Mouse (Mus musculus) hindbrain, embryonic 14.5 days (tissue): ENCODE measurements at regions not wholly inside any gene's neighbourhood (a gene's known extent, or its start where the extent isn't known, plus 50 kb on each side); places are given as distances from the start of the nearest gene placed in this dataset.

Source experiments
- ATAC-seq: fragments of 200-750 bp; cut with Nextera tagmentation; 2 replicates; pipeline ENCODE4 v1.8.0; 2017; ENCODE audit warnings: moderate number of reproducible peaks, mild to moderate bottlenecking, moderate TSS enrichment, moderate library complexity; ENCODE audit not compliant: low FRiP score
- DNase-seq: peaks from one replicate; pipeline ENCODE4 v3.0.0-alpha.2; 2015; ENCODE audit warnings: low spot score
- H3K27ac ChIP-seq: fragments of 300-500 bp; sonication (generic); 2 replicates; pipeline ENCODE4 v1.5.1; 2014; ENCODE audit warnings: mild to moderate bottlenecking, moderate library complexity
- H3K27me3 ChIP-seq: fragments of 300-500 bp; sonication (generic); 2 replicates; pipeline ENCODE4 v1.6.1; 2014; ENCODE audit warnings: mild to moderate bottlenecking, low read length, mixed read lengths; ENCODE audit not compliant: control insufficient read depth, insufficient read depth
- H3K36me3 ChIP-seq: fragments of 300-500 bp; sonication (generic); replicated peaks from 2 replicates; pipeline ENCODE4 v1.6.1; 2014; ENCODE audit not compliant: control insufficient read depth, insufficient read depth
- H3K4me1 ChIP-seq: fragments of 300-500 bp; sonication (generic); replicated peaks from 2 replicates; pipeline ENCODE4 v1.6.1; 2014; ENCODE audit warnings: antibody characterized with exemption, low read length, mixed read lengths; ENCODE audit not compliant: control insufficient read depth, insufficient read depth
- H3K4me2 ChIP-seq: fragments of 300-500 bp; sonication (generic); replicated peaks from 2 replicates; pipeline ENCODE4 v1.6.1; 2014; ENCODE audit warnings: mild to moderate bottlenecking, moderate library complexity
- H3K4me3 ChIP-seq: fragments of 300-500 bp; sonication (generic); replicated peaks from 2 replicates; pipeline ENCODE4 v1.5.1; 2014; ENCODE audit warnings: mild to moderate bottlenecking, low read length
- H3K9ac ChIP-seq: fragments of 300-500 bp; sonication (generic); 2 replicates; pipeline ENCODE4 v1.6.1; 2014
- H3K9me3 ChIP-seq: fragments of 300-500 bp; sonication (generic); 2 replicates; pipeline ENCODE4 v1.6.1; 2016; ENCODE audit warnings: low read length; ENCODE audit not compliant: control insufficient read depth
- WGBS: fragments of 180-500 bp; shearing (Covaris S2); extraction: QIAGEN DNeasy Blood & Tissue Kit; methylation state at CpG from one replicate; pipeline ENCODE4 v1.1.7; 2014; 5-methylcytosine and 5-hydroxymethylcytosine counted together

DNA sequence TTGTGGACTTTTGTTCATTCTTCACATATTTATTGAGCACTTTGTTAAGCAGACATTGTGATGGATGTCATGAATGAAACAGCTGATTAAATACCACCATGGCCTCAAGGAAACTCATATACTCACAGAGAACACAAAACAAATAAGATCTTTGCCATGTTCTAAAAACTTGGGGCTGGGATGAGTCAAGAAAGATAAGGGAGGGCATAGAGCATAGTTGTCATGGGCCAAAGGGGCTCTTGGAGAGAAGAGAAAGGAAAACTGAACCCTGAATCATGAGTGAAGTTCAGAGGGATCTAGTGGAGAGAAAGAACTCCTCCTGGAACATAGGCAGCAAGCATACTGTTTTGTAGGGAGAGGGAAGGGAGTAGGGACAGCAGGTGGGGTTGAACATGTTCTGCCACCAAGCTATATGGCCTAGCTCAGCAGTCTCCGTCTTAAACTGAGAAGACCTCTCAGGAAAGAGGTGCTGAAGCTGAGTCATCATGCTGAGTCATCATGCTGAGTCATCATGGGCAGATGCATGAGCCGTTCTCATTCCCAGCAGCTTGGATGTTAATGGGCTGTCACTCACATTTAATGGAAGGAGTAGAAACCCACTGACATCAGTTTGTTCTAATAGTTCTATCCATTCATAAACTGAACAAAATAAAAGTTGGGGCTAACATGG is 69.6 kb downstream of the Cetn3 start:
- H3K9ac ChIP-seq, result no peak overlapping the region
- no peak for DNase-seq
- H3K4me3 ChIP-seq, result no peak overlapping the region
- no peak for ATAC-seq
- no peaks in the 10 kb centered on the region for H3K4me1 ChIP-seq
- H3K27ac ChIP-seq, result no peak overlapping the region
- 70% methylated on average over 2 of the region's 2 CpGs for WGBS
- no peaks in the 10 kb centered on the region for H3K27me3 ChIP-seq
- H3K9me3 ChIP-seq, result no peaks in the 10 kb centered on the region
- no peak overlapping the region for H3K4me2 ChIP-seq
- no peaks in the 10 kb centered on the region for H3K36me3 ChIP-seq

DNA sequence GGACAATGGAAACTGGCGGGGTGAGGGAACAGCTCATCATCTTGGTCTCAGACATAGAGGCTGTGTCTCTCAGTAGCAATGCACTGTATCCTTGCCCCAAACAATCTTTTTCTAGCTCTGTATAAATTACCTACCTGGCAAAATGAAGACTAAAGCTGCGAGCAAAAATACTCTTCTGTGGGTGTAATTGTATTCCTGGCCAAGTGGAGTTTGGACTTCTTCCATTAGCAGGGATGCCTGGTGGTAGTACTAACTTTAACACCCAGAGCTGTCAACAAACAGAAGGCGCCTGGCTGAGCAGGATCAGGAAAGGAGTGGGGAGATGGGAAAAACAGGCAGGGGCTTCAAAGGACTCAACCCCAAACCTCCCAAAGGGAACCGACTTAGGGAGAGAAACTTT is 73.2 kb downstream of the Cetn3 start:
- H3K27me3 ChIP-seq, result no peaks in the 10 kb centered on the region

DNA sequence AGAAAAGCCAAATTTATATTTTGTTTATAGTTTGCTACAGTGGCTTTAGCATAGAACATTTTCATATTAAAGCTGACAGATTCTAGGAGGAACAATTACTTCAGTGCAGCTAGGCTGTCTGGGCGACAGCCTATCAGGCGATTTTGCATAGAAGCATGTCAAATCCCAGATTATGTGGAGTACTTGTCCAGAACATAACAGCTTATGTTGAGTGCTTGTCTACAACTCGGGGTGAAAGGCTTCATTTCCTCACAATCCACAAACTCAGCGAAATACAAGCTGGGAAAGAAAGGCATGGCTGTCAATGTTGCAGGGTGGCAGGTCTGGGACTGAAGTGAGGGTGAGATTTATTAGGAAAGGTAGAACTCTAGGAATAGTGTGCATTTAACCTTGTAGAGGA is 77.8 kb downstream of the Cetn3 start:
- no peaks in the 10 kb centered on the region for H3K27me3 ChIP-seq
- no peak overlapping the region for H3K4me3 ChIP-seq
- no peaks in the 10 kb centered on the region for H3K36me3 ChIP-seq
- WGBS, result 76% methylated on average over 4 of the region's 4 CpGs
- H3K9me3 ChIP-seq, result no peaks in the 10 kb centered on the region
- H3K4me1 ChIP-seq, result no peaks in the 10 kb centered on the region
- no peak overlapping the region for H3K27ac ChIP-seq
- no peak for ATAC-seq
- H3K9ac ChIP-seq, result no peak overlapping the region
- no peak for DNase-seq
- no peak overlapping the region for H3K4me2 ChIP-seq

More for the DNA sequence above, 73.2 kb downstream of the Cetn3 start:
- Histone ChIP-seq H3K9me3 (no peaks in the 10 kb centered on the region), H3K4me1 (no peaks in the 10 kb centered on the region), H3K9ac (no peak overlapping the region), H3K4me2 (no peak overlapping the region), H3K36me3 (no peaks in the 10 kb centered on the region), H3K27ac (no peak overlapping the region), H3K4me3 (no peak overlapping the region)
- no peak for DNase-seq
- ATAC-seq, result no peak
- WGBS, result 75% methylated on average over 4 of the region's 4 CpGs

DNA sequence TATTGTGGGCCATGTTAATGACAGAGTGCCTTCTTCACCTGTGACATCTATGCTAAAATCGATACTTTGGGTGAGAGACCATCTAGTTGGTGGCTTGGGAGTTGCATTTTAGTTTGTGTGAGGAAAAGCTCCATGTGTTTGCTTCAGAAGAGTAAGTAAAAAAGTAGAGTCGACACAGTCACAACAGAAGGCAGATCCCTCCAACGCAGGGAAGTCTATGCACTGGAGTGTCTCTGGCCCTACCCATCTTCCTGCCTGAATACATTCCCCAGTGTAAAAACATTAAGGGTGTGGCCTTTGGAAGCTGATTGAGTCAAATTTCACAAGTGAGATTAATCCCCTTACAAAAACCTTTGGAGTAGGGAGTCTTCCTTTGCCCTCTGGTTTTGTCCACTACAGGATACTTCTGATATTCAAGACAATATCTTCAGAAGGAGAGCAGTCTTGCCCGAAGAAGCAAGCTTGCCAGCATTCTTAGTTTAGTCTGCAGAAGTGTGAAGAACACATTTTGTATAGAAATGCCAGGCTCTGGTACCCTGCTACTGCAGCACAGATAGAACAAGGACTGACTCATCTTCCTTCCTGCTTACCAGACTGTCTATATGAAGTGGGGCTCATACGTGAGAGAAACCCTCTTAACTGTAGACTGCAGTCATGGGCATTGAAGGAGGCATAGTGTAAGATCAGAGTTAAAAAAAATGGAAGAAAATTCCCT is 79.2 kb downstream of the Cetn3 start:
- no peaks in the 10 kb centered on the region for H3K36me3 ChIP-seq
- no peaks in the 10 kb centered on the region for H3K27me3 ChIP-seq
- no peak overlapping the region for H3K27ac ChIP-seq
- H3K4me1 ChIP-seq, result no peaks in the 10 kb centered on the region
- H3K4me3 ChIP-seq, result no peak overlapping the region
- no peak overlapping the region for H3K9ac ChIP-seq
- ATAC-seq (no peak), DNase-seq (no peak)
- no peaks in the 10 kb centered on the region for H3K9me3 ChIP-seq
- WGBS, result 84% methylated on average over 5 of the region's 5 CpGs
- H3K4me2 ChIP-seq, result no peak overlapping the region

DNA sequence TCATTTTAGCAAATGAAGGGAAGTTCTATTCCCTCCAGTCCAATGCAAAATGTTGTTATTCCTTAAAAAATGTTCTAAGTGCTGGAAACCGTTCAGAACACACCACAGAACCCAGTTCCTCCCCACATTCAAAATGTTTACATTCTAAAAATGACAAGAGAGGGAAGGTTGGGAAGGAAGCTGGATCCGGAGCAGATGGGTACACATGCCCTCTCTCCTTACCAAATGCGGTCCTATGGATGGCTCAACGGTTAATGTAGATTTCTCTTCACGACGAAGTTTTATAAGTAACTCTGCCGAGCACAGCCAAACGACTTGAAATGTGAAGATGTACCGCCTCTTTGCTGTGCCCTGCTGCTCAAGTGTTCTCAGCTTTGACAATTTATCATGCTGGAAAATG is 88.3 kb downstream of the Cetn3 start:
- 75% methylated on average over 9 of the region's 9 CpGs for WGBS
- DNase-seq (no peak), ATAC-seq (no peak)
- H3K27ac ChIP-seq, result no peak overlapping the region
- no peaks in the 10 kb centered on the region for H3K36me3 ChIP-seq
- H3K4me1 ChIP-seq, result no peaks in the 10 kb centered on the region
- no peak overlapping the region for H3K4me3 ChIP-seq
- no peak overlapping the region for H3K9ac ChIP-seq
- no peaks in the 10 kb centered on the region for H3K27me3 ChIP-seq
- no peak overlapping the region for H3K4me2 ChIP-seq
- H3K9me3 ChIP-seq, result no peaks in the 10 kb centered on the region

DNA sequence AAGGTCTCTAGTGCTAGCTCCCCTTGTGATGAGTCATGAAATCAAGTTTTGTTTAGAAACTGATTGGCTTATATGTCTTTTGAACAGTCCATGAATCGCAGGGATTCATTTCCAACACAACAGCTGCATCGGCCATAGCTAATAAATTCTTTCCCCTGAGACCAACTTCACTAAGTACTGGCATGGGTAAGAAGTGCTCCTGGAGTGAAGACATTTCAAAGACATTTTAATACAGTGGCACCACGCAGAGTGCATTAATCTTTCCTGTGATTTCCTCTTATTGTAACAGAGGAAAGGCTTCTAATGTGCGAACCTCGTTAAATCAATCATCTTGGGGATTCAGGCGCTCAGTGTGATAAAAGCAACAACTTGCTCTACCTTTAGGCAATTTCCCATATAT is 103.0 kb downstream of the Cetn3 start:
- no peak overlapping the region for H3K9ac ChIP-seq
- no peaks in the 10 kb centered on the region for H3K9me3 ChIP-seq
- ATAC-seq (peak; percentile 59; the same call in 1 of the 2 replicates), DNase-seq (peak; percentile 47)
- H3K27ac ChIP-seq, result no peak overlapping the region
- no peak overlapping the region for H3K4me2 ChIP-seq
- H3K4me1 ChIP-seq, result no peaks in the 10 kb centered on the region
- WGBS, result 41% methylated on average over 6 of the region's 6 CpGs
- no peaks in the 10 kb centered on the region for H3K36me3 ChIP-seq
- no peak overlapping the region for H3K4me3 ChIP-seq
- H3K27me3 ChIP-seq, result no peaks in the 10 kb centered on the region

DNA sequence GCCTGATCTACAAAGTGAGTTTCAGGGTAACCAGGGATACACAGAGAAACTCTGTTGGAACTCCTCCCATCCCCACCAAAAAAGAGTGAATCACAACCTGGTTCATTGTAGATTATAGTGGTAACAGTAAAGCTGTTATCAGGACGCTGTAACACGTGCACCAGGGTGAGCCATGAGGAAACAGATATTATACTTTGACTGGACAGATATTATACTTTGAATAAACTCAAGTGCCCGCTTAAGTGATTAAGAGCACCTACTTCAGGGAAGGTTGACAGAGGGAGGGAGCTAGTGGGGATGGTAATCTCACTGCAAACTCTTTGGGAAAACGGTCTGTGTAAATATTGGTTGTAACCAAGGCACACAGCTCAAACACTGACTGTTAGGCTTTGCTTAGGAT is 147.4 kb downstream of the Cetn3 start:
- WGBS, result 89% methylated on average over 4 of the region's 4 CpGs
- Histone ChIP-seq H3K4me3 (no peak overlapping the region), H3K27ac (no peak overlapping the region), H3K27me3 (no peaks in the 10 kb centered on the region), H3K36me3 (no peaks in the 10 kb centered on the region), H3K4me2 (no peak overlapping the region), H3K9me3 (no peaks in the 10 kb centered on the region), H3K4me1 (no peaks in the 10 kb centered on the region), H3K9ac (no peak overlapping the region)
- DNase-seq (no peak), ATAC-seq (no peak)

DNA sequence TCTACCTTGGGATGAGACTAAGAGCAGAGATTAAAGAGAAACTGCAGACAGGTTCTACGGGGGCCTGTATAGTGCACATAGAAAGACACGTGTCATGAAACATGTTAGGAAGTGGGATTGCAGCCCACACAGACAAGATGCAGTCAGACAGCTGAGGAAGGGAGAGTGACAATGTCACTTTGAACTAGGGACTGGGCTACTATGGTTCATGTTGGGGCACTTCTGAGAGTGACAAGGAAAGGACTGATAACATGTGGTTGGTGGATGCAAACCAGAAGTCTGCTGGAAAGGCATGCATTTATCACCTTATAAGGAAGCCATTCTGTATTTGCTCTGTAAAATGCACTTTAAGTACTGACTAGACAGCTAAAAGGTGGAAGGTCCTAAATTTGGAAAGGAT is 148.3 kb downstream of the Cetn3 start:
- no peaks in the 10 kb centered on the region for H3K36me3 ChIP-seq
- no peaks in the 10 kb centered on the region for H3K9me3 ChIP-seq
- H3K4me3 ChIP-seq, result no peak overlapping the region
- H3K4me1 ChIP-seq, result no peaks in the 10 kb centered on the region
- ATAC-seq (no peak), DNase-seq (no peak)
- 93% methylated on average over 2 of the region's 2 CpGs for WGBS
- H3K27me3 ChIP-seq, result no peaks in the 10 kb centered on the region
- H3K9ac ChIP-seq, result no peak overlapping the region
- no peak overlapping the region for H3K4me2 ChIP-seq
- H3K27ac ChIP-seq, result no peak overlapping the region

DNA sequence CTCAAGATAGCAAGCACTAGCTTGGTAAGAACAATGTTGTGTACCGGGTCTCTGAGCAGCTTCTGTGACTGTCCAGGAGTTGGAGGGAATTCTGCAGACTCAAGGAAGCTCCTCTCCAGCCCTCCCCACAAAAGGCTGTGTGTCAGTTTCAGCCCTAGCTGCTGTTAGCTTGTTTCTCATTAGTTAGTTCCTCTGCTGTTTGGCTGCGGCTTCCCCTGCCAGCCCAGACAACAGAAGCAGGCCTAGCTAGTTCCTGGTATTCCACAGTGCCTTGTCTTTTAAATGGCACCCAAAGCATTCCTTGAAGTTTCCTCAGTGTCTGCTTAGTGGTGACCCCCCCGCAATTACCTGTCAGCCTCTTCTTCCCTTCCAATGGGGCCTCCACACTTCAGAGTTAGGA is 154.2 kb downstream of the Cetn3 start:
- Histone ChIP-seq H3K9me3 (no peaks in the 10 kb centered on the region), H3K4me2 (no peak overlapping the region), H3K4me1 (no peaks in the 10 kb centered on the region), H3K27me3 (no peaks in the 10 kb centered on the region), H3K36me3 (no peaks in the 10 kb centered on the region), H3K4me3 (no peak overlapping the region), H3K27ac (no peak overlapping the region), H3K9ac (no peak overlapping the region)
- WGBS, result 77% methylated on average over 3 of the region's 3 CpGs
- no peak for ATAC-seq
- peak; percentile 2 for DNase-seq
